Mouse (Mus musculus) adrenal gland, postnatal 36 days (tissue): ENCODE results near the gene Lrrc8d. TPM values are rescaled to one million over a fixed set of nuclear protein-coding genes. Genes with fewer than 3 reads are reported as not detected.

Experiments used
- total RNA-seq, 2 experiments: library from RNA; stranded (reverse); gene quantifications; 2 replicates each; pipeline ENCODE4 v1.2.3; 2021

Gene Lrrc8d
- total RNA-seq, 2 experiments from 2014 or later = 97.8 to 115 TPM

Other genes with a start within 250 kb of the Lrrc8d start
- 10 to 100 TPM; 23.9 to 26.6 TPM for gene Lrrc8c, start 180.6 kb upstream of the Lrrc8d start, total RNA-seq
- gene Zfp326, start 176.6 kb downstream of the Lrrc8d start, total RNA-seq = 10 to 100 TPM; 24.0 to 27.6 TPM